Mouse (Mus musculus) layer of hippocampus, adult 6 months (tissue): ENCODE measurements around the gene Gm28710. TPM values are rescaled to one million over a fixed set of nuclear protein-coding genes. Genes with fewer than 3 reads are reported as not detected.

Source experiments
- long read RNA-seq, 2 experiments: library from polyadenylated mRNA; unstranded; transcript quantifications; one replicate each; pipeline ENCODE4 v2.0.0; 2019 to 2020
- polyA plus RNA-seq: library from polyadenylated mRNA; unstranded; fragments of <200 nt; fragmentation: Nextera tagmentation; gene quantifications from 2 replicates; pipeline ENCODE4 v1.2.3, GENCODE M21; 2021

Gm28710 gene
- polyA plus RNA-seq = not detected in 2 replicates
- long read RNA-seq, experiment 1 = 0 reads
- long read RNA-seq, experiment 2 = 0 reads

GRCm38 (mm10) chr5:16791243-16791860, at the start of gene Gm28710:
Gene Gm28710 (plus strand): TSS chr5:16791810.

Other genes with a start within 250 kb of the Gm28710 start
- gene Hgf, start 238.3 kb upstream of the Gm28710 start, polyA plus RNA-seq = 1.6 and 1.7 TPM in 2 replicates